Mouse (Mus musculus): ENCODE results near the gene Rsph1. TPM values are rescaled to one million over a fixed set of nuclear protein-coding genes. Genes with fewer than 3 reads are reported as not detected.

Gene Rsph1
- polyA plus RNA-seq, 1 experiment from 2014 or later = 1.7 TPM

GRCm38 (mm10) chr17:31247144-31247543 is 30.0 kb downstream of the Rsph1 start:
- H3K4me1 ChIP-seq (ENCODE audit: control insufficient read depth, insufficient read depth, low read length) = no peaks in the 10 kb centered on the region
- H3K27me3 ChIP-seq (ENCODE audit: control insufficient read depth, insufficient read depth, low read length) = no peaks in the 10 kb centered on the region
- H3K4me2 ChIP-seq (ENCODE audit: low read depth) = no peak overlapping the region
- H3K9ac ChIP-seq (ENCODE audit: low read length) = no peak overlapping the region
- H3K9me3 ChIP-seq (ENCODE audit: control insufficient read depth, low read length) = no peaks in the 10 kb centered on the region
- ATAC-seq (ENCODE audit: insufficient read depth, low FRiP score, low TSS enrichment) = no peak
- WGBS = 32% methylated on average over 5 of the region's 5 CpGs
- no peak overlapping the region for H3K27ac ChIP-seq (ENCODE audit: low read depth, low read length)
- H3K36me3 ChIP-seq (ENCODE audit: control insufficient read depth, insufficient read depth, low read length) = no peaks in the 10 kb centered on the region
- no peak for DNase-seq (ENCODE audit: low spot score)
- no peak overlapping the region for H3K4me3 ChIP-seq (ENCODE audit: low read depth, low read length)

GRCm38 (mm10) chr17:31245321-31245720 is 31.9 kb downstream of the Rsph1 start:
- no peak overlapping the region for H3K4me2 ChIP-seq (ENCODE audit: low read depth)
- no peak overlapping the region for H3K4me3 ChIP-seq (ENCODE audit: low read depth, low read length)
- no peak overlapping the region for H3K9ac ChIP-seq (ENCODE audit: low read length)
- H3K4me1 ChIP-seq (ENCODE audit: control insufficient read depth, insufficient read depth, low read length) = no peaks in the 10 kb centered on the region
- ATAC-seq (ENCODE audit: insufficient read depth, low FRiP score, low TSS enrichment) (no peak), DNase-seq (ENCODE audit: low spot score) (no peak)
- H3K27me3 ChIP-seq (ENCODE audit: control insufficient read depth, insufficient read depth, low read length) = no peaks in the 10 kb centered on the region
- H3K27ac ChIP-seq (ENCODE audit: low read depth, low read length) = no peak overlapping the region
- WGBS = 77% methylated on average over 5 of the region's 5 CpGs
- H3K36me3 ChIP-seq (ENCODE audit: control insufficient read depth, insufficient read depth, low read length) = no peaks in the 10 kb centered on the region
- no peaks in the 10 kb centered on the region for H3K9me3 ChIP-seq (ENCODE audit: control insufficient read depth, low read length)

- Histone ChIP-seq H3K4me3 (ENCODE audit: low read depth, low read length) (no peak overlapping the region), H3K9ac (ENCODE audit: low read length) (no peak overlapping the region), H3K4me1 (ENCODE audit: control insufficient read depth, insufficient read depth, low read length) (no peaks in the 10 kb centered on the region), H3K36me3 (ENCODE audit: control insufficient read depth, insufficient read depth, low read length) (no peaks in the 10 kb centered on the region), H3K27me3 (ENCODE audit: control insufficient read depth, insufficient read depth, low read length) (no peaks in the 10 kb centered on the region), H3K27ac (ENCODE audit: low read depth, low read length) (no peak overlapping the region), H3K9me3 (ENCODE audit: control insufficient read depth, low read length) (no peaks in the 10 kb centered on the region), H3K4me2 (ENCODE audit: low read depth) (no peak overlapping the region)
- ATAC-seq (ENCODE audit: insufficient read depth, low FRiP score, low TSS enrichment) (no peak), DNase-seq (ENCODE audit: low spot score) (no peak)
- WGBS = 0% methylated on average over 1 of the region's 1 CpGs
Observed at GRCm38 (mm10) chr17:31242764-31243163, 34.4 kb downstream of the Rsph1 start.

- no peaks in the 10 kb centered on the region for H3K4me1 ChIP-seq (ENCODE audit: control insufficient read depth, insufficient read depth, low read length)
- H3K36me3 ChIP-seq (ENCODE audit: control insufficient read depth, insufficient read depth, low read length) = no peaks in the 10 kb centered on the region
- no peak overlapping the region for H3K9ac ChIP-seq (ENCODE audit: low read length)
- H3K9me3 ChIP-seq (ENCODE audit: control insufficient read depth, low read length) = no peaks in the 10 kb centered on the region
- H3K4me3 ChIP-seq (ENCODE audit: low read depth, low read length) = no peak overlapping the region
- no peaks in the 10 kb centered on the region for H3K27me3 ChIP-seq (ENCODE audit: control insufficient read depth, insufficient read depth, low read length)
- ATAC-seq (ENCODE audit: insufficient read depth, low FRiP score, low TSS enrichment) (no peak), DNase-seq (ENCODE audit: low spot score) (no peak)
- H3K4me2 ChIP-seq (ENCODE audit: low read depth) = no peak overlapping the region
- H3K27ac ChIP-seq (ENCODE audit: low read depth, low read length) = no peak overlapping the region
- WGBS = 85% methylated on average over 8 of the region's 8 CpGs
Observed at GRCm38 (mm10) chr17:31241156-31241555, 36.0 kb downstream of the Rsph1 start.

GRCm38 (mm10) chr17:31238234-31239020 is 38.8 kb downstream of the Rsph1 start:
- H3K4me1 ChIP-seq (ENCODE audit: control insufficient read depth, insufficient read depth, low read length) = no peaks in the 10 kb centered on the region
- no peaks in the 10 kb centered on the region for H3K36me3 ChIP-seq (ENCODE audit: control insufficient read depth, insufficient read depth, low read length)
- H3K4me2 ChIP-seq (ENCODE audit: low read depth) = no peak overlapping the region
- DNase-seq (ENCODE audit: low spot score) (no peak), ATAC-seq (ENCODE audit: insufficient read depth, low FRiP score, low TSS enrichment) (no peak)
- no peak overlapping the region for H3K27ac ChIP-seq (ENCODE audit: low read depth, low read length)
- WGBS = 82% methylated on average over 7 of the region's 7 CpGs
- no peak overlapping the region for H3K4me3 ChIP-seq (ENCODE audit: low read depth, low read length)
- H3K9me3 ChIP-seq (ENCODE audit: control insufficient read depth, low read length) = no peaks in the 10 kb centered on the region
- no peaks in the 10 kb centered on the region for H3K27me3 ChIP-seq (ENCODE audit: control insufficient read depth, insufficient read depth, low read length)
- no peak overlapping the region for H3K9ac ChIP-seq (ENCODE audit: low read length)

- no peak for ATAC-seq (ENCODE audit: insufficient read depth, low FRiP score, low TSS enrichment)
- no peaks in the 10 kb centered on the region for H3K4me1 ChIP-seq (ENCODE audit: control insufficient read depth, insufficient read depth, low read length)
- no peaks in the 10 kb centered on the region for H3K27me3 ChIP-seq (ENCODE audit: control insufficient read depth, insufficient read depth, low read length)
- H3K9ac ChIP-seq (ENCODE audit: low read length) = no peak overlapping the region
- no peak overlapping the region for H3K27ac ChIP-seq (ENCODE audit: low read depth, low read length)
- no peak overlapping the region for H3K4me2 ChIP-seq (ENCODE audit: low read depth)
- no peak overlapping the region for H3K4me3 ChIP-seq (ENCODE audit: low read depth, low read length)
- H3K9me3 ChIP-seq (ENCODE audit: control insufficient read depth, low read length) = no peaks in the 10 kb centered on the region
- no peak for DNase-seq (ENCODE audit: low spot score)
- no peaks in the 10 kb centered on the region for H3K36me3 ChIP-seq (ENCODE audit: control insufficient read depth, insufficient read depth, low read length)
- WGBS = 90% methylated on average over 1 of the region's 1 CpGs
Observed at GRCm38 (mm10) chr17:31235915-31236314, 41.3 kb downstream of the Rsph1 start.

GRCm38 (mm10) chr17:31232251-31233010 is 44.8 kb downstream of the Rsph1 start:
- ATAC-seq (ENCODE audit: insufficient read depth, low FRiP score, low TSS enrichment) (no peak), DNase-seq (ENCODE audit: low spot score) (no peak)
- 51% methylated on average over 8 of the region's 8 CpGs for WGBS

GRCm38 (mm10) chr17:31231780-31232179 is 45.4 kb downstream of the Rsph1 start:
- H3K9me3 ChIP-seq (ENCODE audit: control insufficient read depth, low read length) = no peaks in the 10 kb centered on the region
- DNase-seq (ENCODE audit: low spot score) (no peak), ATAC-seq (ENCODE audit: insufficient read depth, low FRiP score, low TSS enrichment) (no peak)
- H3K4me2 ChIP-seq (ENCODE audit: low read depth) = no peak overlapping the region
- WGBS = 59% methylated on average over 6 of the region's 6 CpGs
- H3K4me1 ChIP-seq (ENCODE audit: control insufficient read depth, insufficient read depth, low read length) = no peaks in the 10 kb centered on the region
- no peaks in the 10 kb centered on the region for H3K36me3 ChIP-seq (ENCODE audit: control insufficient read depth, insufficient read depth, low read length)
- no peaks in the 10 kb centered on the region for H3K27me3 ChIP-seq (ENCODE audit: control insufficient read depth, insufficient read depth, low read length)
- H3K9ac ChIP-seq (ENCODE audit: low read length) = no peak overlapping the region
- H3K4me3 ChIP-seq (ENCODE audit: low read depth, low read length) = no peak overlapping the region
- H3K27ac ChIP-seq (ENCODE audit: low read depth, low read length) = no peak overlapping the region

More at GRCm38 (mm10) chr17:31232251-31233010, 44.8 kb downstream of the Rsph1 start:
- H3K27me3 ChIP-seq (ENCODE audit: control insufficient read depth, insufficient read depth, low read length) = no peaks in the 10 kb centered on the region
- H3K36me3 ChIP-seq (ENCODE audit: control insufficient read depth, insufficient read depth, low read length) = no peaks in the 10 kb centered on the region
- H3K4me2 ChIP-seq (ENCODE audit: low read depth) = no peak overlapping the region
- no peak overlapping the region for H3K9ac ChIP-seq (ENCODE audit: low read length)
- no peaks in the 10 kb centered on the region for H3K4me1 ChIP-seq (ENCODE audit: control insufficient read depth, insufficient read depth, low read length)
- H3K9me3 ChIP-seq (ENCODE audit: control insufficient read depth, low read length) = no peaks in the 10 kb centered on the region
- no peak overlapping the region for H3K27ac ChIP-seq (ENCODE audit: low read depth, low read length)
- H3K4me3 ChIP-seq (ENCODE audit: low read depth, low read length) = no peak overlapping the region

GRCm38 (mm10) chr17:31226931-31227330 is 50.3 kb downstream of the Rsph1 start:
- Histone ChIP-seq H3K4me2 (ENCODE audit: low read depth) (no peak overlapping the region), H3K27ac (ENCODE audit: low read depth, low read length) (no peak overlapping the region), H3K4me3 (ENCODE audit: low read depth, low read length) (no peak overlapping the region), H3K9ac (ENCODE audit: low read length) (no peak overlapping the region), H3K36me3 (ENCODE audit: control insufficient read depth, insufficient read depth, low read length) (no peaks in the 10 kb centered on the region), H3K4me1 (ENCODE audit: control insufficient read depth, insufficient read depth, low read length) (no peaks in the 10 kb centered on the region), H3K9me3 (ENCODE audit: control insufficient read depth, low read length) (no peaks in the 10 kb centered on the region), H3K27me3 (ENCODE audit: control insufficient read depth, insufficient read depth, low read length) (no peaks in the 10 kb centered on the region)
- 86% methylated on average over 7 of the region's 7 CpGs for WGBS
- ATAC-seq (ENCODE audit: insufficient read depth, low FRiP score, low TSS enrichment) (no peak), DNase-seq (ENCODE audit: low spot score) (no peak)

All from neural tube, embryonic 11.5 days (tissue).